Mouse (Mus musculus) liver, embryonic 12.5 days (tissue): ENCODE results near the gene Ankrd28. TPM values are rescaled to one million over a fixed set of nuclear protein-coding genes. Genes with fewer than 3 reads are reported as not detected.
"Not testable (repeated sequence)": the region's sequence is repeated elsewhere in the genome, so short reads cannot be mapped to it uniquely, and the experiment has no call there.

Experiments used
- ATAC-seq: fragments of 200-750 bp; cut with Nextera tagmentation; 2 replicates; pipeline ENCODE4 v1.8.0; 2017; ENCODE audit warnings: moderate number of reproducible peaks, mild to moderate bottlenecking, moderate library complexity
- H3K27ac ChIP-seq: fragments of 300-500 bp; sonication (generic); 2 replicates; pipeline ENCODE4 v1.5.1; 2016; ENCODE audit warnings: mild to moderate bottlenecking
- H3K27me3 ChIP-seq: fragments of 300-500 bp; sonication (generic); replicated peaks from 2 replicates; pipeline ENCODE4 v1.6.1; 2016; ENCODE audit warnings: mild to moderate bottlenecking, moderate library complexity
- H3K36me3 ChIP-seq: fragments of 300-500 bp; sonication (generic); 2 replicates; pipeline ENCODE4 v1.6.1; 2016; ENCODE audit warnings: mild to moderate bottlenecking, moderate library complexity
- H3K4me1 ChIP-seq: fragments of 300-500 bp; sonication (generic); 2 replicates; pipeline ENCODE4 v1.6.1; 2016
- H3K4me2 ChIP-seq: fragments of 300-500 bp; sonication (generic); 2 replicates; pipeline ENCODE4 v1.6.1; 2016; ENCODE audit warnings: mild to moderate bottlenecking, moderate library complexity
- H3K4me3 ChIP-seq: fragments of 300-500 bp; sonication (generic); 2 replicates; pipeline ENCODE4 v1.5.1; 2016; ENCODE audit warnings: mild to moderate bottlenecking, moderate library complexity
- H3K9ac ChIP-seq: fragments of 300-500 bp; sonication (generic); 2 replicates; pipeline ENCODE4 v1.6.1; 2016; ENCODE audit warnings: mild to moderate bottlenecking, moderate library complexity
- H3K9me3 ChIP-seq: fragments of 300-500 bp; sonication (generic); replicated peaks from 2 replicates; pipeline ENCODE4 v1.6.1; 2016; ENCODE audit warnings: mild to moderate bottlenecking, moderate library complexity
- WGBS: fragments of 180-500 bp; shearing (Covaris S2); methylation state at CpG from one replicate; pipeline ENCODE4 v1.1.7; 2016; ENCODE audit not compliant: insufficient replicate concordance; 5-methylcytosine and 5-hydroxymethylcytosine counted together
- polyA plus RNA-seq: library from polyadenylated mRNA; unstranded; fragments of >200 nt; fragmentation: Nextera tagmentation; extraction: Ambion mirVana; gene quantifications from 2 replicates; pipeline ENCODE4 v1.2.1, GENCODE M21; 2016

The Ankrd28 gene
- polyA plus RNA-seq, 1 experiment from 2014 or later: 6.2 TPM

GRCm38 (mm10) chr14:31786906-31787305 lies 43.5 kb downstream of the Ankrd28 start:
- no peak overlapping the region for H3K4me3 ChIP-seq
- peaks cover 30% of the 10 kb centered on the region for H3K4me1 ChIP-seq
- H3K9me3 ChIP-seq: no peaks in the 10 kb centered on the region
- no peaks in the 10 kb centered on the region for H3K36me3 ChIP-seq
- H3K9ac ChIP-seq: no peak overlapping the region
- 58% methylated on average over 2 of the region's 2 CpGs for WGBS
- H3K27ac ChIP-seq: no peak overlapping the region
- no peak for ATAC-seq
- no peaks in the 10 kb centered on the region for H3K27me3 ChIP-seq
- H3K4me2 ChIP-seq: no peak overlapping the region

DNA sequence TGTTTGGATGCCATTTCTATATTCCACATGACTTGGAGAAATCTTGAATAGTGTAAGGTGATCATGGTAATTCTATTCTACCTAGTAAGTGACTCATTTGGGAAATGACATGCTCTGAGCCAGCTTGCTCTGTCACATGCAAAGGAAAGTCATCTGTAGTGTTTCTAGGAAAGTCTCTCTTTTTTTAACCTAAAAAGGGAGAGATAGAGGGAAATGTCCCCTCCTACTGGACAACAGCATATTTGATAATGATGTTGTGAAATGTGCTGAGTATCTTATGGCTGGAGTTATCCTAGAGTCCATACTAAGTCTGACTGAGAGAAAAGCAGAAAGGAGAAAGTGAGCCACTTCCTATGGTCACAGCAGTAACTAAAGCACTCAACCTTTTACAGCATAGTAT lies 44.8 kb downstream of the Ankrd28 start:
- H3K27ac ChIP-seq: peak overlapping the region; percentile 37; the same call in 1 of the 2 replicates
- H3K9ac ChIP-seq: no peak overlapping the region
- H3K9me3 ChIP-seq: no peaks in the 10 kb centered on the region
- H3K4me1 ChIP-seq: peaks cover 36% of the 10 kb centered on the region
- no peaks in the 10 kb centered on the region for H3K27me3 ChIP-seq
- peak; percentile 58; the same call in 1 of the 2 replicates for ATAC-seq
- no peak overlapping the region for H3K4me2 ChIP-seq
- H3K4me3 ChIP-seq: no peak overlapping the region
- H3K36me3 ChIP-seq: no peaks in the 10 kb centered on the region

GRCm38 (mm10) chr14:31784975-31785374 lies 45.5 kb downstream of the Ankrd28 start:
- H3K9ac ChIP-seq: no peak overlapping the region
- ATAC-seq: peak; percentile 58; the same call in 1 of the 2 replicates
- H3K36me3 ChIP-seq: no peaks in the 10 kb centered on the region
- H3K27me3 ChIP-seq: no peaks in the 10 kb centered on the region
- H3K27ac ChIP-seq: no peak overlapping the region
- no peaks in the 10 kb centered on the region for H3K9me3 ChIP-seq
- peak overlapping the region; percentile 2 for H3K4me2 ChIP-seq
- no peak overlapping the region for H3K4me3 ChIP-seq
- WGBS: 55% methylated on average over 5 of the region's 5 CpGs
- H3K4me1 ChIP-seq: peaks cover 40% of the 10 kb centered on the region

- WGBS: 30% methylated on average over 11 of the region's 11 CpGs
- no peaks in the 10 kb centered on the region for H3K27me3 ChIP-seq
- ATAC-seq: 0 out of 2 replicates have a peak, but pooled peaks have one; percentile 37
- H3K27ac ChIP-seq: peak overlapping the region; percentile 62
- H3K9me3 ChIP-seq: no peaks in the 10 kb centered on the region
- no peaks in the 10 kb centered on the region for H3K36me3 ChIP-seq
- peak overlapping the region; percentile 62 for H3K9ac ChIP-seq
- H3K4me3 ChIP-seq: peak overlapping the region; percentile 37
- peaks cover 37% of the 10 kb centered on the region for H3K4me1 ChIP-seq
- H3K4me2 ChIP-seq: peak overlapping the region; percentile 66
Measured at GRCm38 (mm10) chr14:31781309-31782049, 49.0 kb downstream of the Ankrd28 start.

DNA sequence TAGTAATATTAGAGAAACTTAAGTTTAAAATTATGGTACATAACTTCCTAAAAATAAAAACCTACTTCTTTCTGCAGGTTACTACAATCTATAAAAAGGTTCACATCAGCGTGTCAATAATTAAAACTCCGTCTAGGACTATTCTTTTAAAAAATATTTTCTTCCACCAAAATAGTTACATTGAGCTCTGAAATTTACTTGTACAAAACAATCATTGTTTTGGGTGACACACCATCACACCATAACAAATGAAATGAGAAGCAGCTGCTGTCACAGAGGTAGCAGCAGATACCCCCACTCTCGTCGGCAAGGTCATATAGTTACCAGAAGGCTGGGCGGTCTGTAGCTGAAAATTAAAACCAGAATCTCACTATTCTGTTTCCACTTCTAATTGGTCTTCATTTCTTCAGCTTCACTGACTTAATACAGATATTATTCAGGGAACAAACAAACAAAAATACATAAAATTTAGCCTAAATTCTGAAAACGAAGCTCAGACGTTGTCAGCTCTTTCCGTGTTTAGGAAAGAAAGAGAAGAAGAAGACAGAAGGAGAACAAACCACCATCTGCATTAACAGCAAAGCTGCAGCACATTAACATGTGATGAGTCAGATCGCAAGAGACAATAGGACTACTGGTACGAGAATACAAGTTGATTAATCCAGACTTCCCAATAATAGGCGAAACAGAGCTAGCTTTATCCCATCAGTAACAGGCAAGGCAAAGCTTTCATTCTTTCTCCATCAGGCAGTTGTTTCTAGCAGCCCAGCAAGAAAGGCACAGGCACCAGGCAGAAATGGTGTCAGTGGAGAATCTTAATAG lies 49.8 kb downstream of the Ankrd28 start:
- Histone ChIP-seq H3K36me3 (no peaks in the 10 kb centered on the region), H3K4me3 (peak overlapping the region; percentile 37), H3K9me3 (no peaks in the 10 kb centered on the region), H3K9ac (peak overlapping the region; percentile 62), H3K27me3 (no peaks in the 10 kb centered on the region), H3K27ac (peak overlapping the region; percentile 62), H3K4me2 (peak overlapping the region; percentile 66), H3K4me1 (peaks cover 35% of the 10 kb centered on the region)
- no peak for ATAC-seq
- WGBS: 59% methylated on average over 11 of the region's 11 CpGs

DNA sequence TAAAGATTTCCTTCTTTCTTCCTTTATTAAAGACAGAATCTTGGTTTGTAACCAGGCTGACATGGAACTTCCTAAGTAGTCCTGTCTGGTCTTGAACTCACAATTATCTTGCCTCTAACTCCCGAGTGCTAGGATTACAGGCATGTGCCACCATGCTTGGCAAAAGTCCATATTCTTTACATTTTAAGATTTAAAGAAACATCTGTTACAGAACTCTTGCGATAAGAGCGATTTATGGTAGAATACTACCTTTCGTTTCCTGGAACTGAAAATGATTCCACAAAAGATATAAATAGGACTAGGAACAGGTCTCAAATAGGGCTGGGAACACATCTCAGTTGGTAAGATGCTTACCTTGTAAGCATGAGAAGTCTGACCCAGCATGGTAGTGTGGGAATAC lies 56.9 kb downstream of the Ankrd28 start:
- H3K4me1 ChIP-seq: no peaks in the 10 kb centered on the region
- H3K9me3 ChIP-seq: no peaks in the 10 kb centered on the region
- H3K27me3 ChIP-seq: no peaks in the 10 kb centered on the region
- WGBS: 81% methylated on average over 4 of the region's 4 CpGs
- H3K27ac ChIP-seq: no peak overlapping the region
- no peaks in the 10 kb centered on the region for H3K36me3 ChIP-seq
- no peak overlapping the region for H3K4me3 ChIP-seq
- H3K9ac ChIP-seq: no peak overlapping the region
- ATAC-seq: no peak
- no peak overlapping the region for H3K4me2 ChIP-seq

DNA sequence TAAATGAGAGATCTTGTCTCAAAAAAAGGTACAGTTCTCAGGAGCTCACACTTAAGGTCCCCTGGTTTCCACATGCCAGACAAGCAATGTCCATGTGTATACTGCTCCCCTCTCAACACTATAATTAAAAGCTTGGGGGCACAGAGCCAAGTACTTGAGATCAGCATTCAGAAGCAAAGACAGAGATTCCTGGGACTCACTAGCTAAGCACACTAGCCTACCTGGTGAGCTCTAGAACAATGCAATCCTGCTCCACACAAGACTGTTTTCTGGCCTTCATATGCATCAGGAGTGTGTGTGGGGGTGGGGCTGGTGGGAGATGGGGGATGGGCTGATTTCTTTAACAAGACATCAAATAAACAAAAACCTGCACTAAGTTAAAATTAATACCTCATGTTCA lies 58.2 kb downstream of the Ankrd28 start:
- H3K4me2 ChIP-seq: no peak overlapping the region
- ATAC-seq: no peak
- no peaks in the 10 kb centered on the region for H3K4me1 ChIP-seq
- no peaks in the 10 kb centered on the region for H3K9me3 ChIP-seq
- H3K4me3 ChIP-seq: no peak overlapping the region
- no peak overlapping the region for H3K27ac ChIP-seq
- H3K36me3 ChIP-seq: no peaks in the 10 kb centered on the region
- H3K9ac ChIP-seq: no peak overlapping the region
- H3K27me3 ChIP-seq: no peaks in the 10 kb centered on the region

- 69% methylated on average over 3 of the region's 3 CpGs for WGBS
- no peak overlapping the region for H3K4me3 ChIP-seq
- H3K9me3 ChIP-seq: no peaks in the 10 kb centered on the region
- no peaks in the 10 kb centered on the region for H3K36me3 ChIP-seq
- no peak overlapping the region for H3K9ac ChIP-seq
- no peaks in the 10 kb centered on the region for H3K27me3 ChIP-seq
- no peak for ATAC-seq
- no peak overlapping the region for H3K27ac ChIP-seq
- H3K4me1 ChIP-seq: no peaks in the 10 kb centered on the region
- no peak overlapping the region for H3K4me2 ChIP-seq
Measured at GRCm38 (mm10) chr14:31768531-31768930, 61.9 kb downstream of the Ankrd28 start.

GRCm38 (mm10) chr14:31764083-31764482 lies 66.4 kb downstream of the Ankrd28 start:
- no peak overlapping the region for H3K9ac ChIP-seq
- no peak overlapping the region for H3K4me3 ChIP-seq
- H3K4me2 ChIP-seq: no peak overlapping the region
- peaks cover 3% of the 10 kb centered on the region; the same call in 1 of the 2 replicates for H3K4me1 ChIP-seq
- WGBS: 75% methylated on average over 2 of the region's 2 CpGs
- no peaks in the 10 kb centered on the region for H3K27me3 ChIP-seq
- no peak for ATAC-seq
- H3K27ac ChIP-seq: no peak overlapping the region
- H3K36me3 ChIP-seq: peaks cover 17% of the 10 kb centered on the region
- no peaks in the 10 kb centered on the region for H3K9me3 ChIP-seq

DNA sequence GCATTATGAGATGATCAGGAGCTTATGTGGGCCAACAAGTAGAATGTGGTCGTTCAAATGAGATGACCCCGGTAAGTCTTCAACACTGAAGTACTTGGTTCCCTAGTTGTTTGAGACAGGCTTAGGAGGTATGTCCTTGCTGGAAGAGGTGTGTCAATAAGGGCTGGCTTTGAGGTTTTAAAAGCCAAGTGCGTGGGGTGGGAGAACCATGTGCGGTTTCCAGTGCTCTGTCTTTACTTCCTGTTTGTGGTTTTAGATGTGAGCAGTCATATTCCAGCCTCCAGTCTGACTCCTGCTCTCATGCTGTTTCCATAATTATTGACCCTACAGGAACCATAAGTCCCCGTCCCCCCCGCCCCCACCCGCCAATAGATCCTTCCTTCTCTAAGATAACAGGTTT lies 68.7 kb downstream of the Ankrd28 start:
- Histone ChIP-seq H3K4me3 (no peak overlapping the region), H3K4me2 (no peak overlapping the region), H3K4me1 (peaks cover 3% of the 10 kb centered on the region; the same call in 1 of the 2 replicates), H3K9ac (no peak overlapping the region), H3K27ac (no peak overlapping the region), H3K9me3 (no peaks in the 10 kb centered on the region), H3K27me3 (no peaks in the 10 kb centered on the region), H3K36me3 (peaks cover 17% of the 10 kb centered on the region)
- WGBS: 28% methylated on average over 7 of the region's 7 CpGs
- no peak for ATAC-seq

- no peak for ATAC-seq
- Histone ChIP-seq H3K9ac (no peak overlapping the region), H3K36me3 (peaks cover 20% of the 10 kb centered on the region), H3K27ac (no peak overlapping the region), H3K27me3 (no peaks in the 10 kb centered on the region), H3K4me3 (no peak overlapping the region), H3K4me2 (no peak overlapping the region), H3K4me1 (peaks cover 3% of the 10 kb centered on the region; the same call in 1 of the 2 replicates), H3K9me3 (no peaks in the 10 kb centered on the region)
- WGBS: 64% methylated on average over 2 of the region's 2 CpGs
Measured at GRCm38 (mm10) chr14:31759195-31759594, 71.3 kb downstream of the Ankrd28 start.

GRCm38 (mm10) chr14:31758410-31758809 lies 72.0 kb downstream of the Ankrd28 start:
- H3K27ac ChIP-seq, H3K4me2 ChIP-seq, H3K4me1 ChIP-seq, H3K27me3 ChIP-seq, H3K4me3 ChIP-seq, H3K9ac ChIP-seq, H3K9me3 ChIP-seq, ATAC-seq: not testable (repeated sequence)
- WGBS: 83% methylated on average over 3 of the region's 3 CpGs
- peaks cover 23% of the 10 kb centered on the region for H3K36me3 ChIP-seq
